Mouse (Mus musculus): ENCODE data around the gene Atp8b2. TPM values are rescaled to one million over a fixed set of nuclear protein-coding genes. Genes with fewer than 3 reads are reported as not detected.

Gene Atp8b2
- polyA plus RNA-seq, 1 experiment: 30.6 TPM

DNA sequence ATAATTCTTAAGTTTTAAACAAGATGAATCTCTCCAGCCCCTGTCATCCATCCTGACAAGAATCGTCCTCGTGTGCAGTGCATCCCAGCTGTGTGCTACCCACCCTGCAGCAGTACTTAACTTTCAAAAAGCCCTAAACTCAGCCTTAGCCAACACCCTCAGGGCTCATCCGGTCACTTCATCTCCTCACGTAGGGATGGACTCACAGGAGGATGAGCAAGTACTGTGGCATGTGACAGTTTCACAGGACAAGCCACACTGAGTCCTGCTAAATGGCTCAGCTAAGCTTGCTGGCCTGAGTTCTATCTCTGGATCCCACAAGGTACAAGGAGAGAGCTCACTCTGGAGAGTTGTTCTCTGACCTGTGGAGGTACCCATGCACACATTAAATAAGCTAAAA is 34.4 kb downstream of the Atp8b2 start:
- no peak overlapping the region for H3K4me3 ChIP-seq (replicated peaks; ENCODE audit: control insufficient read depth, low read depth, low read length)
- no peak for TF ChIP-seq CTCF (IDR thresholded peaks at IDR 0.05; ENCODE audit: control insufficient read depth, insufficient read depth, low read length)
- TF ChIP-seq POLR2A (IDR thresholded peaks at IDR 0.05; ENCODE audit: borderline replicate concordance, control insufficient read depth, low read depth, low read length): no peak
- 89% methylated on average over 4 of the region's 4 CpGs for WGBS
- H3K27ac ChIP-seq (ENCODE audit: control insufficient read depth, insufficient read depth, low read depth, low read length, poor library complexity): no peak overlapping the region
- no peaks in the 10 kb centered on the region for H3K4me1 ChIP-seq (ENCODE audit: control insufficient read depth, insufficient read depth, low read length)

DNA sequence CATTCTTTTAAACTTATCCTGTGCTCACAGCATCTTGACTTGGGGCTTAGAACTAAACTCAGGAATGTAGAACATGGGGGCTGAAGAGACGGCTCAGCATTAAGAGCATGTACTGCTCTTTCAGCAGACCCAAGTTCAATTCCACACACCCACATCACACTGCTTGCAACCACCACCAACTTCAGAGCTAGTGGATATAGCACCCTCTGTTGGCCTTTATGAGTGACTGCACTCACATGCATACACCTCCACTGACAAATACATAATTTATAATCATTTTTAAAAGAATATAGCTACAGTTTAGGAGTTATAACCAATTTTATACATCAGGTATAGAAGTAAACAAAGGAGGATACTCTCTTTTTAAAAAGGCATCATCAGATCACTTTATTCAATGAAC is 36.9 kb downstream of the Atp8b2 start:
- 87% methylated on average over 1 of the region's 1 CpGs for WGBS
- TF ChIP-seq CTCF (IDR thresholded peaks at IDR 0.05; ENCODE audit: control insufficient read depth, insufficient read depth, low read length) (peak; percentile 27; the same call in 1 of the 2 replicates), POLR2A (IDR thresholded peaks at IDR 0.05; ENCODE audit: borderline replicate concordance, control insufficient read depth, low read depth, low read length) (no peak)
- H3K27ac ChIP-seq (ENCODE audit: control insufficient read depth, insufficient read depth, low read depth, low read length, poor library complexity): no peak overlapping the region
- no peak overlapping the region for H3K4me3 ChIP-seq (replicated peaks; ENCODE audit: control insufficient read depth, low read depth, low read length)
- H3K4me1 ChIP-seq (ENCODE audit: control insufficient read depth, insufficient read depth, low read length): no peaks in the 10 kb centered on the region

DNA sequence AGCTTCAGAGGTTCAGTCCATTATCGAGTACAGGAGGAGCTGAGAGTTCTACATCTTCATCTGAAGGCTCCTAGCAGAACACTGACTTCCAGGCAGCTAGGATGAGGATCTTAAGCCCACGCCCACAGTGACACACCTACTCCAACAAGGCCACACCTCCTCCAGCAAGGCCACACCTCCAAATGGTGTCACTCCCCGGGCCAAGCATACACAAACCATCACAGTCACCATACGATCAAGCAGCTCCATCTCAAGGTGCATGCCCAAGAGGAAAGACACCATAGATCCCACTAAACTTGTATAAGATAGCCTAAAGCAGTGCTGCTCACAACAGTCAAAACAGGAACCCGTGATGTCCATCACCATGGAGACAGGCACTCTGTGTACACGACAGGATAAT is 42.6 kb downstream of the Atp8b2 start:
- H3K4me3 ChIP-seq (replicated peaks; ENCODE audit: control insufficient read depth, low read depth, low read length): no peak overlapping the region
- H3K4me1 ChIP-seq (ENCODE audit: control insufficient read depth, insufficient read depth, low read length): no peaks in the 10 kb centered on the region
- TF ChIP-seq POLR2A (IDR thresholded peaks at IDR 0.05; ENCODE audit: borderline replicate concordance, control insufficient read depth, low read depth, low read length) (no peak), CTCF (IDR thresholded peaks at IDR 0.05; ENCODE audit: control insufficient read depth, insufficient read depth, low read length) (no peak)
- H3K27ac ChIP-seq (ENCODE audit: control insufficient read depth, insufficient read depth, low read depth, low read length, poor library complexity): no peak overlapping the region
- 62% methylated on average over 6 of the region's 6 CpGs for WGBS

DNA sequence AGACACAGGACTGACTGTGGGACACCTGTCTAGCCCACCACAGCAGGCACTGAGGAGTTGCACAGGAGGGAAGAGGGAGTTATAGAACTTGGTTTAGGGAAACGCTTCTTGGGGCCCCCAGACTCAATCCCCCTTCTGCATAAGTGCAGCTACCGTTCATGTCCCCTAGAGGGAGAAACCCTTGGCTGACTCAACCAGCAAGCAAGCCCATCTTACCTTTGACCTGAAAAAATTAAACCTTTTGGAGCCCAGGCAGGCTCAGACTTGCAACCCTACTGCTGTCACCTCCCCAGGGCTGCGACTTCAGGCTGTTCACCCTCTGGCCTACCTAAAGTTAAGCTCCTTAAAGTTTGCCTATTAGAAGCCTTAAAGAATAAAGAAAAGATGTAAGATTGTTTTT is 45.9 kb downstream of the Atp8b2 start:
- H3K27ac ChIP-seq (ENCODE audit: control insufficient read depth, insufficient read depth, low read depth, low read length, poor library complexity): no peak overlapping the region
- TF ChIP-seq POLR2A (IDR thresholded peaks at IDR 0.05; ENCODE audit: borderline replicate concordance, control insufficient read depth, low read depth, low read length) (no peak), CTCF (IDR thresholded peaks at IDR 0.05; ENCODE audit: control insufficient read depth, insufficient read depth, low read length) (no peak)
- H3K4me3 ChIP-seq (replicated peaks; ENCODE audit: control insufficient read depth, low read depth, low read length): no peak overlapping the region
- WGBS: 76% methylated on average over 3 of the region's 3 CpGs
- H3K4me1 ChIP-seq (ENCODE audit: control insufficient read depth, insufficient read depth, low read length): no peaks in the 10 kb centered on the region; the same call in 1 of the 2 replicates

DNA sequence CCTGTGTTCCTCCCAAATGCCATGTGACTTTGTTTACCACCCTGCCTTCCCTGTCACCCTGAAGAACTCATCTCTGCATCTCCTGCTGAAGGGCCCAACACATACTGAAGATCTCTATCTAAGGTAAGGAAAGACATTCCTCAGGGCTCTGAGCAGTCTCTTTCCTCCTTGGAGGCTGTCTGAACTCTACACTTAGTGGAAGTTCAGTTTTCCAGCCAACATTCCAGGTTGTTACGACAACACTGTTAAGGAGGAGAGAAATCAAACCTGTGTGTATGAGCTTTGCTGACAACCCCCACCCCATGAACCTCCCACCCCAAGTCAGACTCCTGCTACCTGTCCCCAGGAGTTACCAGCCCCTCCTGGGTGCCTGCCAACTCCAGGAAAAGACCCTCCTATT is 46.7 kb downstream of the Atp8b2 start:
- TF ChIP-seq POLR2A (IDR thresholded peaks at IDR 0.05; ENCODE audit: borderline replicate concordance, control insufficient read depth, low read depth, low read length) (no peak), CTCF (IDR thresholded peaks at IDR 0.05; ENCODE audit: control insufficient read depth, insufficient read depth, low read length) (no peak)
- no peak overlapping the region for H3K27ac ChIP-seq (ENCODE audit: control insufficient read depth, insufficient read depth, low read depth, low read length, poor library complexity)
- H3K4me1 ChIP-seq (ENCODE audit: control insufficient read depth, insufficient read depth, low read length): no peaks in the 10 kb centered on the region; the same call in 1 of the 2 replicates
- H3K4me3 ChIP-seq (replicated peaks; ENCODE audit: control insufficient read depth, low read depth, low read length): no peak overlapping the region
- 90% methylated on average over 1 of the region's 1 CpGs for WGBS

DNA sequence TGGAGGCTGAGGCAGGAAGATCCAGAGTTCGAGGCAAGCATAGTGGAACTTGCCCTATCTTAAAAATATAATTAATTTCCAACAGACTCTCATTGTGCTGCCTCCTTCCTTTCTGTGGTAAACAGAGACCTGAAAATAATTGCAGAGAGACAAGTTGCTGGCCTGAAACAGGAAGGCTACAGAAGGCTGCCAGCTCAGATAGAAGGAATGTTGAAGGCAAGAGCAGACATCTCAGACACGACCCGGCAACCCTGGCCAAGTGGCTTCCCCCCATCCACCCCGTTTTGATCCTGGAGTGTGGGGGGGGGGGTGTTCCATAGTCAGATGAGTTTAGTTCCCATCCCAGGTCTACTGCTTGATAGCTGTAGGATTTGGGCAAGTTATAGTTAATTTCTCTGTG is 48.6 kb downstream of the Atp8b2 start:
- no peak overlapping the region for H3K27ac ChIP-seq (ENCODE audit: control insufficient read depth, insufficient read depth, low read depth, low read length, poor library complexity)
- H3K4me3 ChIP-seq (replicated peaks; ENCODE audit: control insufficient read depth, low read depth, low read length): no peak overlapping the region
- H3K4me1 ChIP-seq (ENCODE audit: control insufficient read depth, insufficient read depth, low read length): peaks cover 4% of the 10 kb centered on the region; the same call in 1 of the 2 replicates
- TF ChIP-seq CTCF (IDR thresholded peaks at IDR 0.05; ENCODE audit: control insufficient read depth, insufficient read depth, low read length) (no peak), POLR2A (IDR thresholded peaks at IDR 0.05; ENCODE audit: borderline replicate concordance, control insufficient read depth, low read depth, low read length) (no peak)
- 18% methylated on average over 4 of the region's 4 CpGs for WGBS

DNA sequence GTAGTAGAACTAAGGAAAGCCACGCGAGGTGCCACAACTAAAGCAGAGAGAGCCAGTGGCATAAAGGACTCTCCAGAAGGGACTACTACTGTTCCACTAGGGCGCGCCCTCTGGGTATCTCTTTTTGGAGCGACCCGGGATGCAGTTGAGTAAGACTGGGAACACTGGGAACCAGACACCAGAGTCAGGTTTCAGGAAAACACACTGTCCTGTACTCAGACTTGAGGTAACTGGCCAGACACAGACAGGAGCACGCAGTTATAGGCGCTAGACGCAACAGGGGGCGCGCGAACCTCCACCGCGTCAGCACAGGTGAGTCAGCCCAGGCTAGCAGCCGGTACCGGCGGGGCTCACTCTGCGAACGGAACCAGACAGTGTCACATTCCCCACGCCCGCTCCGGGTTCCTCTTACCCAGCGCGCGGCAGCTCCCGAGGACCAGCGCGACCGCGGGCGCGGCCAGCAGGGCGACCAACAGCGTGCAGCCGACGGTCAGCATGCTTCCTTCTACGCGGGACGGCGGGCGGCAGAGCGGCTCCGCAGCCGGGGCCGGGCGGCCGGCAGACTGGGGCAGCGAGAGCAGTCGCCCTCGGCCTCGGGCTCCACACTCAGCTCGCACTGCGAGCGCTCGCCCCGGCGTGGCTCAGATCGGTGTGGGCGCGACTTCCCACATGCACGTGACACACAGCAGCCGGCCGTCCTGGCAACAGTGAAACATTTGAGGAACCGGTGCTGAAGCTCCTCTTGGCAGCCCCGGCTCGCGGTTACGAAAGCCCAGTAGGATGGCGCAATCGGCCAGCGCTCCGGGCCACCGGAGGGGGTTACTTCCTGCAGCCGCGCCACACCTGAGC is 50.5 kb downstream of the Atp8b2 start, which contains the start of gene Il6ra:
TSS of gene Il6ra (minus strand) at position 654 of the 849 bp plus-strand sequence.
- H3K4me3 ChIP-seq (replicated peaks; ENCODE audit: control insufficient read depth, low read depth, low read length): peak within 1 kb of the TSS; percentile 76
- no peak for TF ChIP-seq CTCF (IDR thresholded peaks at IDR 0.05; ENCODE audit: control insufficient read depth, insufficient read depth, low read length)
- peak; percentile 58; the same call in 1 of the 2 replicates for TF ChIP-seq POLR2A (IDR thresholded peaks at IDR 0.05; ENCODE audit: borderline replicate concordance, control insufficient read depth, low read depth, low read length)
- H3K4me1 ChIP-seq (ENCODE audit: control insufficient read depth, insufficient read depth, low read length): peaks cover 6% of the 10 kb centered on the region; the same call in 1 of the 2 replicates
- peak within 1 kb of the TSS; percentile 96 for H3K27ac ChIP-seq (ENCODE audit: control insufficient read depth, insufficient read depth, low read depth, low read length, poor library complexity)
- 1% methylated on average over 75 of the region's 75 CpGs for WGBS

DNA sequence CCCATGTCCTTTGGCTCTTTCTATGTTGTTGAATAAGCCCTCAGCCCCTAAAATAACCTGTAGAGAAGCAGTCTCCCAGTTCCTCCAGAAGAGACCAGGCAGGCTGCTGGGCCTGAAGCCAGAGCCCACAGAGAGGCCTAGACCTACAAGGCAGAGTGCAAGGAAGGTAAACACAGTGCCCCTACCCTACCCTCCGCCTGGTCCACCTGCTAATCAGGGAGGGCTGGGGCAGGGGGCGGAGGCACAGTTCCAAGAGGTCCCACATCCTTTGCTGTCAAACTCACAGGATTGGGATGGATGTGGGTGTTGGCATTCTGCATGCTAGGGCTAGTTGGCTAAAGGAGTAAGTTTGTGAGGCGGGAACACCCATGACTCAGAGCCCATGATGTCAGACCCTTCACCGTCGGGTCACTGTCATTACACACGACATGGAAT is 51.2 kb downstream of the Atp8b2 start:
- Histone ChIP-seq H3K4me3 (replicated peaks; ENCODE audit: control insufficient read depth, low read depth, low read length) (peak overlapping the region; percentile 76), H3K27ac (ENCODE audit: control insufficient read depth, insufficient read depth, low read depth, low read length, poor library complexity) (peak overlapping the region; percentile 96), H3K4me1 (ENCODE audit: control insufficient read depth, insufficient read depth, low read length) (peaks cover 6% of the 10 kb centered on the region; the same call in 1 of the 2 replicates)
- no peak for TF ChIP-seq CTCF (IDR thresholded peaks at IDR 0.05; ENCODE audit: control insufficient read depth, insufficient read depth, low read length)
- no peak for TF ChIP-seq POLR2A (IDR thresholded peaks at IDR 0.05; ENCODE audit: borderline replicate concordance, control insufficient read depth, low read depth, low read length)
- 11% methylated on average over 6 of the region's 6 CpGs for WGBS
